Mouse (Mus musculus): Measurements from ENCODE around the gene Lep. TPM values are rescaled to one million over a fixed set of nuclear protein-coding genes. Genes with fewer than 3 reads are reported as not detected.

The Lep gene
- polyA plus RNA-seq, 1 experiment: not detected

DNA sequence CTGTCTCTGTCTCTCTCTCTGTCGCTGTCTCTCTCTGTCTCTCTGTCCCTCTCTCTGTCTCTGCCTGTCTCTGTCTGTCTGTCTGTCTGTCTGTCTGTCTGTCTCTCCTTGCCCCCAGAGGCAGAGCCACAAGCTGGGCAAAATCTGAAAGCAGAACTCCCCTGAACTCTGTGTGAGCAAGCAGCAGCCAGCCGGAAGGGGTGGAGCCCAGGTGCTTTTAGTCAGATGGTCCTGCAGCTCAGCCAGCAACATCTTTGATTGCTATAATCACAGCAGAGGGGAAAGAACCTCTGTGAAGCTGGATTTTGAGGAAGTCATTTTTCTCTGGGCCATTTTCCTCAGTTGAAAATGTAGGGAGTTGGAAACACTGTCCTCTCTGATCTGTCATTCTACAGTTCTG is 19.8 kb upstream of the Lep start:
- DNase-seq (ENCODE audit: extremely low spot score in 1 of 2, low spot score in 1 of 2): no peak

DNA sequence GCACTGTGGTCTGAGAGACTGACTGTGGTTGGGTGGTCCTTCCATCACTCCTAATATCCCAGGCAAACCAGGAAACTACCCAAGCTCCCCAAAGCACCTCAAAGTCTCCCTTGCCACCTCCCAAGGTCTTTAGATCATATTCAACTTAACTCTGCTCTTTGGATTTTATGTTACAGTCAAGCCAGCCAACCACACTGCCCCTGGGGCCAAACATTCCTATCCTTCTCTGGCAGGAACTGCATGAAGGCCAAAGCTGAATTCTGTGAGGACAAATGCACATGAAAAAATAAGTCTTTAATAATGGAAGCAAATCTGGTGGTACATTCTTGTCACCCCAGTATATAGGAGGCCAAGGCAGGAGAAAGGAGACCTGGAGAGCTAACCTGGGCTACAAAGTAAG is 16.0 kb upstream of the Lep start:
- no peak for DNase-seq (ENCODE audit: extremely low spot score in 1 of 2, low spot score in 1 of 2)

DNA sequence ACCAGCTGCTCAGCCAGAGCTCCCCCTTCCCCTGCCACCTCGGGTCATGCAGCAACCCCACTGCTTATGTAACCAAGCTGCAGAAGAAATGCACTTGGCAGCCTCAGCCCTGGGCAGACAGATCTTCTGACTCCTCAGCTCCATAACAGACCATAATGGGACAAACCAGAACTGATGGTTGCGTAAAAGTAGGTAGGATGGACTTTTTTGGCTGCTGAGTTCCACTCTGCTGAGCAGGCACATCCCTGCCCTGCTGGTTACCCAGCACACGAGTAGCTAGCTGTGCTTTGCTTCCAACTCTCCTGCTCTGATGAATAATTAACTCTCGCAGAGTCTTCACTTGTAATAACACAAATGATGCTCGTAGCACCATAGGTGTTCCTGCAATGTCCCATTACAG is 10.1 kb upstream of the Lep start:
- no peak for DNase-seq (ENCODE audit: extremely low spot score in 1 of 2, low spot score in 1 of 2)

DNA sequence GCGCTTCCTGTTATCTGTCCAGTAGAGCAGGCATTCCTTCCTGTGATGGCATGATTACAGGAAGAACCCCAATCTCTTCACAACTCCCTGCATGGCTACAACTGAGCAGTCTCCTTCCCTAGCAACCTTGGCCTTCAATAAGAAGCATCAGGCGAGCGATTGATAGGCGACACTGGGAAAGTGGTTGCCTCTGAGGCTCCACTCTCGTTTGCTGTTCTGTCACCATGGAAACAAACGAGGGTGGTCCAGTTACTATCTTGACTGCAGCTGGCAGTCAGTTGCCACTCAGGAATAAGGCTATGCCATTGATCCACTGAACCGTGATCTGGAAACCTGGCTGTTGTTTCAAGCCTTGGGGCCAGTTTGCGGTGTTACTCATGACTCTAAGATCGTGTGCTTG is 7.8 kb upstream of the Lep start:
- no peak for DNase-seq (ENCODE audit: extremely low spot score in 1 of 2, low spot score in 1 of 2)

DNA sequence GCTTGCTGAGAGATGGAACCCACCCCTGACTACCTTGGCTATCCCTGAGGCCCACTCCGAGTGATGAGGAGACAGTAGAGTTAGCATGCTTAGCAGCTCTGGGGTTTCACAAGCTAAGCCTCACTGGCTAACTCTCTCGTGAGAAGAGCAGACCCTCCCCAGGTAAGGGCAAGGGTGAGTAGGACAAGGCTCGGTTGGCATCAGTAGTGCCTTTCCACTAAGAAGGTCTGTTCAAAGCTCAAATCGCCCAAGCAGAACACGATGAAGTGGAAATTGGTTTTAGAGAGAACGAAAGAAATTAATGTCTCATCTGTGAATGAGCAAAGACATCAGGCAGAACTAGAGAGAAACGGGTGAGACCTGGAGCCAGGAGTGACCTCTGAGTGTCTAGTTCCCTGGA is 6.8 kb upstream of the Lep start:
- DNase-seq (ENCODE audit: extremely low spot score in 1 of 2, low spot score in 1 of 2): no peak

DNA sequence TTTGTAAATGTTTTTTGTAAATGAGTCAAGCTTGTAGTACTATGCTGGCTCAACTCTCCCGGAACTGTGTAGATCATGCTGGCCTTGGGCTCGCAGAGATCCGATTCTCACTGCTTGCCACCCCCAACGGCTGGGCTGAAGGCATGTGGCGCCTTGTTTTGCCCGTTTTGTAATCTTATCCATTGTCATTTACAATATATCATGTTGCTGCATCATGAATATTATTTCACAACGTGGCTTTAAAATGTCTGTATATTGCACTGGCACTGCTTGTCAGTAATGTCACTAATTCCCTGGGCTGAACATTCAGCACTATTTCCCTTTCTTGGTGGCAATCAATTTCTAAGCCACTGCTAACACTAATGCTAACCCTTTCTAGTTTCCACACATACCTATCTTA is 3.6 kb upstream of the Lep start:
- no peak for DNase-seq (ENCODE audit: extremely low spot score in 1 of 2, low spot score in 1 of 2)

DNA sequence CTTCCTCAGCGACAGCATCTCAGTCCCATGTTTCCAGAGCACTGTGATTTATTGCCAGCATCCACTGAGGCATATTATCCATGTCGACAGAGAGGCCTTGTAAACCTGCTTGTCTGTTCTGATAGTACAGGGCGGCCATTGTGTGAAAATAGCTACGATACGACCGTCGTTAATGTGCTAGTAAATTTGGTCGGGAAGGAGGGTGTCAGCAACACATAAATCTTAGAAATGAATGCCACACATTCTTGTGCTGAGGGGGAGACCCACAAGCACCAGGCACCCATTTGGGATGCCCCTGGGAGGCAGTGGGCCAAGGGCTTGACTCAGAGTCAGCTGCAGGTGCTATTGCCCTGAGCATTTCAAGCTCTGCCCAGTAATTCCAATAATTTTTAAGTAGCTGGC is 6.4 kb downstream of the Lep start:
- no peak for DNase-seq (ENCODE audit: extremely low spot score in 1 of 2, low spot score in 1 of 2)

DNA sequence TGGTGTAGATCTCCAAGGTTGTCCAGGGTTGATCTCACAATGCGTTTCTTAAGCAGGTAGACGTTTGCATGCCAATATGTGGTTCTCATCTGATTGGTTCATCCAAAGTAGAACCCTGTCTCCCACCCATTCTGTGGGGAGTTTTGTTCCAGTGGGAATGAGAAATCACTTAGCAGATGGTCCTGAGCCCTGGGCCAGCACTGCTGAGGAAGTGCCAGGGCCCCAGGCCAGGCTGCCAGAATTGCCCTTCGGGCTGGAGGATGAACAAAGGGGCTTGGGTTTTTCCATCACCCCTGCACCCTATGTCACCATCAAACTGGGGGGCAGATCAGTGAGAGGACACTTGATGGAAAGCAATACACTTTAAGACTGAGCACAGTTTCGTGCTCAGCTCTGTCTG is 12.2 kb downstream of the Lep start:
- DNase-seq (ENCODE audit: extremely low spot score in 1 of 2, low spot score in 1 of 2): no peak

DNA sequence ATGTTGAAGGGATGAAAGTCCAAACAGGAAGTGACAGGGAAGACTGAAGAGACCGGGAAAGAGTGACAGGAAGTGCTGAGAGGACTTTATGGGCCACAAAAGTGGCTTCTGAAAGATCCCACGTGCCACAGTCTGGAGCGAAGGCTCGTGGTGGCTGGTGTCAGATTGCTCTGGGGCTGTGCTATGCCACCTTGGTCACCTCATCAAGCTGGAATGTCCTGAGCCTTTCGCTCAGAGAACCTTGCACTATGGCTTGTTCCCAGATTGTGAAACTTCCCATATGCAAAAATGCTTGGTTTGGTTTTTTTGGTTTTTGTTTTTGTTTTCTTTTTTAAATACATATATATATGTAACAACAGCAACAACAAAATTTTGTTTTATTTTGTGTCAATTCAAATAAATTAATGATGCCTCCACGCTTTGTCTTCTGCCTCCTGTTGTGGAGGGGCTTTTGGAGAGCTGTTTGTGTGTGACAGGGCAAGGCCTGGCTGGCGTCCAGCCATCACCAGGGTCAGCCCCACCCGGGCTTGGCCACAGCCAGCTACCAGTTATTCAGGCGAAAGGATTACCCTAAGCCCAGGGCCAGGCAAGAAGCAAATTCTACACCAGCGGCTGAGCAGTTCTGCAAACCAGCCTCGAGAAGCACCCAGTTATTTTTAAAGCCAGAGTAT is 13.6 kb downstream of the Lep start:
- DNase-seq (ENCODE audit: extremely low spot score in 1 of 2, low spot score in 1 of 2): no peak

DNA sequence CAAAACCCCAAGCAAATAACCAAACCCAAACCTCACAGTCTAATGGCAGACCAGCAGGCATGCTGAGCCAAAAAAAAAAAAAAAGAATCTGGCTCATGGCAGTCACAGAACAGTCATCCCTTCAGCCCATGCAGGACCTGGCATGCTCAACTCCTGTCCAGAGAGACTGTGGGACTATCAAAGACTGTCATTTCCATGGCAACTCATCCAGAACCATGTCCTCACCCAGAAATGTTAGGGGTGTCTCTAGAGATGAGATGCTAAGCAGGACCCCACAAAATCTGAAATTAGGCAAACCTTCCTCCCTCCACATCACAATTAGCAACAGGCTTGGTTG is 14.1 kb downstream of the Lep start:
- no peak for DNase-seq (ENCODE audit: extremely low spot score in 1 of 2, low spot score in 1 of 2)

DNA sequence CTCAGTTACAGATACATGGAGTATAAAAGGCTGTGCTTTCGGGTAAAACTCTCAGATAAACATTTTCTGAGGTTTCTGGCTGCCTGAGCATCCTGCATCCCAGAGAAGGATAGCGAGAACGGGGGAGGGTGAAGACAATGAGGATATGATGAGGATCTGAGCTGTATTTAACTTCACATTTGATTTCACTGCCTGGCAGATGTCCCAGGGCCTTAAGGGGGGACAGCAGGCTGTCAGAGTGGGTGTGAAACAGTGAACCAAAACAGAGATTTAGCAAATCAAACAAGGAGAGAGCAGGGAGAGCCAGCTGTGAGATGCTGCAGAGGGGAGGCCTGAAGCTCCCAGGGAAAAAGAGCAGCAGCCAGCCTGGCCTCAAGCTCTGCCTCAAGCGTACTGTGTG is 19.3 kb downstream of the Lep start:
- DNase-seq (ENCODE audit: extremely low spot score in 1 of 2, low spot score in 1 of 2): peak; percentile 75 to 86

DNA sequence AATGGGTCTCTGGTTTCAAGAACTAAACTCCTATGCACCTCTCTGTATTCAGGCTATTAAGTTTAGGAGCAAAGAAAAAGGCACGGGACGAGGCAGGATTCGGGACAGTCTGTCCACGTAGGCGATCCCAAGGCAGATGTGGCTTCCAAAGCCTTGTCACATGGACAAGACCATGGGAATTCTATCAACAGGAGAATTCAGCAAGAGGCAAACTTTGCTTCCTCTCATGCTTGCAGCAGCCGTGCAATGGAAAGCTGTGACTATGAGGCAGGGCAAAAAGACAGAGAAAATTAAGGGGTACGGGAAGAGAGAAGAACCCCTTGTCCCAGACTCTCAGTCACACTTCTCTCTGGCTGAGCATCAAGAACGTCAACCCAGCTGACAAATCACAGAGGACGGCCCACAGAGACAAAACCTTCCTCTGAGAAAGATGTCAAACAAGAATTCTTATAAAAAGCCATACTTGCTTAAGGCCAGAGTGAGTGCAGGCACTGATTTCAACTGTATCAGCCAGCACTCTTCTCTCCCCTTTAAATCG is 21.9 kb downstream of the Lep start:
- DNase-seq (ENCODE audit: extremely low spot score in 1 of 2, low spot score in 1 of 2): no peak

DNA sequence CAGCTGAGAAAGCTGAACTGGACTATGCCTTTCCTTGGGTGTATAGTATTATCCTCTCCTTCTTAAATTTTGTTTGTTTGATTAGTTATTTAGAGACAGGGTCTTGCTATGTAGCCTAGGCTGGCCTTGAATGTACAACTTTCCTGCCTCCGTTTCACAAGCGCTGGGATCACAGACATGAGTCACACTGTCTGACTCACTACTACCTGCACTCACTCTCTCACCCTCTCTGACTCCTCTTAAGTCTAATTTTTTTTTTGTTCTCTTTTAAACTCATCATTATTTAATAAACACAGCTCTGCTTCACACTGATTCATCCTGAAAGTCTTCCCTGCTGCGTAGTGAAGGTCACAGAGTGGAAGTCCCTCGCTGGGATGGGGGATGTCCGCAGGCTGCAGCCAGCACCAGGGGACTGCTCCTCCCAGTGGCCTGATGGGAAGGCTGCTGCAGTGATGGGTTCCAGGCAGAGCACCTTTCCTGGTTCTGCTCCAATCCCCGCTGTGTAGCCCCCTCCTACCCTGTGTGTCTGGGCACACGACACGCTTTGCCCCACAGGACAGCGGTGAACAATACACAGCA is 22.8 kb downstream of the Lep start:
- no peak for DNase-seq (ENCODE audit: extremely low spot score in 1 of 2, low spot score in 1 of 2)

DNA sequence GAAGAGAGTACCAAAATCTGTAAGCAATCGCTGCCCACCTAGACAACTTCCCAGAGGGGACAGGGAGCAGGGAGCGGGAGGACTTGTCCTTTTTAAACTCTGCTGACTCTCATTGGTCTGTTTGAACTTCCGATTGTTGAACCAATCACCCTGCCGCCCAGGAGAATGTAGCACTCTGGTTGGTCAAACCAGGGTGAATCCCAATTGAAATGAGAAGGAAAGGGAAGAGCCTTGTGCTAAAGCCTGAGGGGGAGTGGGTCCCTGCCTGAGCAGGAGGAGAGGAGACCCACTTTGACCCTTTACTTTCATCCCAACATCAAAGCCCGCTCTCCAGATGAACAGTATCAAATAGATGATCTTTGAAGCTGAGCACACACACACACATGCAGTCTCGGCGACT is 24.4 kb downstream of the Lep start:
- no peak for DNase-seq (ENCODE audit: extremely low spot score in 1 of 2, low spot score in 1 of 2)

DNA sequence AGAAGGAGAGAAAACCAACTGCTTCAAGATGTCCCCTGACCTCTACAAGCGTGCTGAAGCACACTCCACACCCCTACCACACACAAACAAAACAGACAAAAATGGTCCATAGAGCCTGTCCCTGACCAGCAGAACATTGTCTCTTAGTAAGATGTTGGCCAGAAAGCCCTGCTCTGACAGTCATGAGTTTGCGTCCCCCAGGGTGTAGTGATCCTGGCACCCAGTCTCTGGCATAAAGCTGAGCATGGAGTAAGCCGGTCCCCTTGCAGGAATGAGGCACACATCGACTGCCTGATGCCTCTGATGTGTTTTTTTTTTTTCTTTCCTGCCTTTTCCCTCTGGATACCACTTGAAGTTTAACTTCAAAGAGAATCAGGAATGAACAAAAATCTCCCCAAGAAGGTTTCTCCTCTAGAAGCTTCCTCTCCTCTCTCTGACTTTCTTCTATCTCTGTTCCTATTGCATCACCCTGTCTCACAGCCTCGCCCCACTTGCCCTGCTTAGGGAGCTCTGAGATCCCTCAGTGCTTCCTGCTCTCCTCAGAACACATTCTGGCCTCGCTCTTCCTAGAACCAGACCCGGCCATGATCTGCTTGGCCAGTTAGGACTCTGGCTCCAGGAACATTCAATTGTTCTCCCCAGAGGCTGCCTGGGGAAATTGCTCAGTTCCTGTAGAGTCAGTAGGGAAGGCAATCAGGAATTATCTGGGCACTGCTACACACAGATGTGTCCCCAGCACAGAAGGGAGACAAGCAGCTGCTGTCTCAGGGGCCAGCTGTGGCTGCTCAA is 28.1 kb downstream of the Lep start:
- no peak for DNase-seq (ENCODE audit: extremely low spot score in 1 of 2, low spot score in 1 of 2)

DNA sequence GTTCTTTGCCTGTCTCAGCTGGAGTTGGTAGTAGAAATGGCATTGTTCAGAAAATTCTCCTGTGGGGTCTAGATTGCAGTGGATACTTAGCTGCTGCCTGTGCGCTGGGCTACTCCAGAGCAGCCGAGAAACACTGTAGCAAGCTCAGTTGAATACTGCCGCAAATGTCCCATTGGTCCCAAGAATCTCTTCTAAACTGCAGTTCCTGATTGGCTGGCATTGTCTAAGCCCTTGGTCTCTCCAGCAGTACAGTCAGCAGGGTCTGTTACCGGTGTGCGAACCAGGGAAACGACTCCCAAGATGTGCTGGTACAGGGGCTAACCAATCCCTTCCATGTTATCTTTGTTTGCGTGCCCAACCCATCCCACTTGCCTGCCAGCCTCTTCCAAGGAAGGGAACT is 32.2 kb downstream of the Lep start:
- no peak for DNase-seq (ENCODE audit: extremely low spot score in 1 of 2, low spot score in 1 of 2)

DNA sequence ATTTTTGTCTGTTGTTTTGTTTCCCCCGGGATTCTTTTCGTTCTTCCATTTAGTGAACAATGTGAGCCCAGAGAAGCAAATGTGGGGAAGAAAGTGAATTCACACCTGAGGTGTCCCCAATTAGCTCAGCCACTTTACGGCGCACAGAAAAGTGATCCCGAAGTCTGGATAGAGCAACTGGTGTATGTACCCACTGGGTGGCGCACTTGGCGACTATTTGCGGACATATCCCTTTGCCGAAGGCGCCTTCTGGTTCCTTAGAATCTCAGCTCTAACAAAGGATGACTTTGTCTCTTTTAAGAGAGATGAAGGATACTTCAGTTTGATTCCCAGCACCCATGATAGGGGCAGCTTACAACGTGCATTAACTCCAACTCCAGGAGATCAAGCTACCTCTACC is 32.9 kb downstream of the Lep start:
- DNase-seq (ENCODE audit: extremely low spot score in 1 of 2, low spot score in 1 of 2): peak in 1 of 2 experiments; percentile 40

DNA sequence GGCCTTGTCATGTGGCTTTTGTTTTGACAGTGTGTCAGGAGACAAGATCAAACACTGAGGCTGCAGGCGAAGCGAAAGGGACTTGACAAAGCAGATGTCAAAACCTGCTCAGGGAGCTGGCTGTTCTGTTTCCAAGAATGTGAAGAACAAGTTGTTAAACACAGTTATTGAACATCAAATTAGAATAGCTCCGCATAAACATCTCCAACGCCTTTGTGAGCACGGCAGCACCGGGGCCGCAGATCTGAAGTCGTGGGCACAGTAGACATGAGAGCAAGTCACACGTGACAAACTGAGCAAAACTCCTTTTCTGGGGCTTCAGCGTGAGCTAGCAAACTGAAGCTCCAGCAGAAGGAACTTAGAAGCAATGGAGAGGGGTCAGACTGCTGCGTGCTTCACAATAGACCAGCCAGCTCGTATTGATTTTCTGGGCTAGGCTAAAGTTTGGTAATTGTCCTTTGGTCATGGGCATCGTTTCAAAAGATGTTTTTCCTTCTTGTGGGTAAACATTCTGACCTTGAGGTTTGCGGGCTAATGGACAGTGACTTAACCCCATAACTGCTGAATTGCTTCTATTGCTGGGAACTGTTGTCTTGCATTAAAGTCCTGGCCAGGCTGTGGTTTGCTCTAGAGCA is 39.6 kb downstream of the Lep start:
- DNase-seq (ENCODE audit: extremely low spot score in 1 of 2, low spot score in 1 of 2): peak; percentile 41 to 55

DNA sequence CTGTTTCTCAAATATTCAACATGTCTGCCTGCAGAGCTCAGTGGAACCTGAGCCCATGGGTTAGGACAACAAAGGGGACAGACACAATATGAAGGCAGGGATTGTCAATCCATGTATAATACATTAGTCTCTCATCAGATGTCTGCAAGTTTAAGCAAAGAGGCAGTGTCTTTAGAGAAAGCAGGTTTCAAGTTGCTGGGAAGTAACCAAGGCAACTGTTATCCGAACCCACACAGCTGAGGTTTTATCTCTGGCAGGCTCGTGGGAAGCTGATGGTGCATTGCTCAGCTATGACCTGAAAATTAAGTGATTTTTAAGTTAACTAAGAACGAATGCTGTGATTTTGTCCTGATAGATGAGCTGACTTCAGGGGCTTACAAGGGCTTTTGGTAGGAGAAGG is 40.4 kb downstream of the Lep start:
- peak in 1 of 2 experiments; percentile 64 for DNase-seq (ENCODE audit: extremely low spot score in 1 of 2, low spot score in 1 of 2)

DNA sequence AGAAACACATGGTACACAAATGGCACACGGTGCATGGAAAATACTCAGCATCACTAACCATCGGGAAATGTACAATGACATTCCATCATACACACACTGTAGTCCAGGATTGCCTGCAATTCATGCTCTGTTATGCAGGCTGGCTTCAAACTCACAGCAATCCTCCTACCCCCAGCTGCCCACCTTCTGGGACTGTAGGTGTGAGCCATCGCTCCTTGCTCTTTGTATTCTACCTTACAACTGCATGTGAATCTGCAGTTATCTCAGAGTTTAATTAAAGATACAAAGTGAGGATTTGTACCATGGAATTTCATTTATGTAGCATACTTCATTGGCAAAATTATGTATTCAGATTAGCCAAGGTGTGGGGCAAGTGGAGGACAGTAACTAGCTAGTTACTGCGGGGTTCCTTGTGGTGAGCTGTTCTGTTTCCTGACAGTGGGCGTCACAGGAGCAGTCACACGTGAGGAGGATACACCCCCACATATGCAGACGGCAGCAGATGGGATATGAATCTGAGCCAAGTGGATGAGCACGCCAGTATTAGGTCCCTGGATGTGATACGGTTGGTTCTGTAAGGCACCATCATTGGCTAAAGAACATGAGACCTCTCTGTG is 41.3 kb downstream of the Lep start:
- DNase-seq (ENCODE audit: extremely low spot score in 1 of 2, low spot score in 1 of 2): peak in 1 of 2 experiments; percentile 65

DNA sequence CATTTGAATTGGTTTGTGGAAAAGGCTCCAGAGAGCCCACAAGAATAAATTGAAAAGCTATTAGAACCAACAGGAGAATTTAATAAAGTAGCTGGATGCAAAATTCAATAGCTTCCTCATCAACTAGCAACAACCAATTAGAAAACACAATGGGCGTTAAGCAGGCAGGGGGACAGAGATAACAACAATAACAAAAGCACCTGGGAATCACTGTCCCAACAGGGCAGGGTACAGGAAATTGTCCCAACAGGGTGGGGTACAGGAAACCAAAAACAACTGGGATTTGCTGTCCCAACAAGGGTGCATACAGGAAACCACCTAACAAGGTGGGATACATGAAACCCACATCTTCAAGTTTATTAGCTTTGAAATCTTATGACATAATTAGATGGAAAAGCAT is 48.4 kb downstream of the Lep start:
- no peak for DNase-seq (ENCODE audit: extremely low spot score in 1 of 2, low spot score in 1 of 2)
